Mouse (Mus musculus) MEL (cell line): ENCODE measurements at regions not wholly inside any gene's neighbourhood (a gene's known extent, or its start where the extent isn't known, plus 50 kb on each side); places are given as distances from the start of the nearest gene placed in this dataset.
A peak's percentile ranks its signal among the peaks of the same experiment; 100 is the strongest.

Experiments
- DNase-seq: peaks from one replicate; pipeline ENCODE4 v3.0.0; 2011; ENCODE audit warnings: low read depth, low spot score
- H3K27ac ChIP-seq: 2 replicates; pipeline ENCODE4 v1.5.1; 2012; ENCODE audit warnings: low read depth, mild to moderate bottlenecking, control low read depth, low read length, moderate library complexity; ENCODE audit not compliant: control insufficient read depth
- H3K27me3 ChIP-seq, 2 experiments: fragments of 150-350 bp in 1 of 2; sonication (generic) in 1 of 2; 2 replicates each; pipeline ENCODE4 v1.6.1; 2012; ENCODE audit warnings: low read length in 2 of 2, mild to moderate bottlenecking in 2 of 2, improper control_type of control experiment in 1 of 2, moderate library complexity in 1 of 2; ENCODE audit not compliant: insufficient read depth in 2 of 2, control insufficient read depth in 1 of 2
- H3K36me3 ChIP-seq, 2 experiments: 2 replicates each; pipeline ENCODE4 v1.6.1; 2012 to 2014; ENCODE audit warnings: low read length in 2 of 2, improper control_type of control experiment in 1 of 2, inconsistent platforms in 1 of 2, mild to moderate bottlenecking in 1 of 2; ENCODE audit not compliant: insufficient read depth in 2 of 2, control insufficient read depth in 1 of 2
- H3K4me1 ChIP-seq, 2 experiments: fragments of 150-350 bp in 1 of 2; sonication (generic) in 1 of 2; 2 replicates each; pipeline ENCODE4 v1.6.1; 2012; ENCODE audit warnings: low read length in 2 of 2, improper control_type of control experiment in 1 of 2, mild to moderate bottlenecking in 1 of 2; ENCODE audit not compliant: insufficient read depth in 2 of 2, control insufficient read depth in 1 of 2
- H3K4me3 ChIP-seq, 2 experiments: fragments of 150-350 bp in 1 of 2; sonication (generic) in 1 of 2; 2 replicates each; pipeline ENCODE4 v1.5.1; 2012; ENCODE audit warnings: low read depth in 2 of 2, low read length in 2 of 2, mild to moderate bottlenecking in 2 of 2, moderate library complexity in 2 of 2, control low read depth in 1 of 2, improper control_type of control experiment in 1 of 2; ENCODE audit not compliant: control insufficient read depth in 1 of 2, insufficient read depth in 1 of 2
- H3K79me2 ChIP-seq: 2 replicates; pipeline ENCODE4 v1.6.1; 2012; ENCODE audit warnings: mild to moderate bottlenecking, low read length, moderate library complexity; ENCODE audit not compliant: control insufficient read depth, poor library complexity, insufficient read depth
- H3K9ac ChIP-seq: 2 replicates; pipeline ENCODE4 v1.6.1; 2012; ENCODE audit warnings: low read depth, mild to moderate bottlenecking, control low read depth, low read length, moderate library complexity; ENCODE audit not compliant: control insufficient read depth, poor library complexity, severe bottlenecking
- H3K9me3 ChIP-seq: fragments of 150-350 bp; sonication (generic); replicated peaks from 2 replicates; pipeline ENCODE4 v1.6.1; 2012; ENCODE audit warnings: mild to moderate bottlenecking, low read length, improper control_type of control experiment, moderate library complexity; ENCODE audit not compliant: insufficient read depth
- BHLHE40 ChIP-seq: IDR thresholded peaks from 2 replicates; pipeline ENCODE4 v1.6.1; 2012; ENCODE audit warnings: low read depth, mild to moderate bottlenecking, inconsistent platforms, low read length, improper control_type of control experiment, borderline replicate concordance
- CHD1 ChIP-seq: IDR thresholded peaks from 2 replicates; pipeline ENCODE4 v1.6.1; 2012; ENCODE audit warnings: low read depth, mild to moderate bottlenecking, inconsistent platforms, low read length, improper control_type of control experiment
- CHD2 ChIP-seq: IDR thresholded peaks from 2 replicates; pipeline ENCODE4 v1.6.1; 2011; ENCODE audit warnings: low read length, improper control_type of control experiment
- CTCF ChIP-seq, 3 experiments: IDR thresholded peaks in 2 of 3; conservative IDR thresholded peaks in 1 of 3; 2 replicates each; pipeline ENCODE4 v1.5.1; 2011 to 2012; ENCODE audit warnings: low read length in 3 of 3, low read depth in 2 of 3, mild to moderate bottlenecking in 2 of 3, improper control_type of control experiment in 1 of 3, inconsistent platforms in 1 of 3, mixed read lengths in 1 of 3, moderate library complexity in 1 of 3; ENCODE audit not compliant: control insufficient read depth in 1 of 3, insufficient read depth in 1 of 3, poor library complexity in 1 of 3, severe bottlenecking in 1 of 3
- E2F4 ChIP-seq: IDR thresholded peaks from 2 replicates; pipeline ENCODE4 v1.6.1; 2011; ENCODE audit warnings: low read depth, low read length, improper control_type of control experiment, borderline replicate concordance
- ELF1 ChIP-seq: IDR thresholded peaks from 2 replicates; pipeline ENCODE4 v1.6.1; 2014; ENCODE audit warnings: low read depth, mild to moderate bottlenecking, inconsistent platforms, low read length, improper control_type of control experiment, moderate library complexity
- EP300 ChIP-seq, 2 experiments: IDR thresholded peaks; 2 replicates each; pipeline ENCODE4 v1.6.1; 2011; ENCODE audit warnings: improper control_type of control experiment in 2 of 2, low read length in 2 of 2, low read depth in 1 of 2, mild to moderate bottlenecking in 1 of 2
- ETS1 ChIP-seq: IDR thresholded peaks from 2 replicates; pipeline ENCODE4 v1.6.1; 2012; ENCODE audit warnings: low read depth, mild to moderate bottlenecking, inconsistent platforms, low read length, improper control_type of control experiment, moderate library complexity
- GABPA ChIP-seq: IDR thresholded peaks from 2 replicates; pipeline ENCODE4 v1.6.1; 2012; ENCODE audit warnings: low read depth, mild to moderate bottlenecking, inconsistent platforms, low read length, improper control_type of control experiment, moderate library complexity
- GATA1 ChIP-seq: IDR thresholded peaks from 2 replicates; pipeline ENCODE4 v1.6.1; 2011; ENCODE audit warnings: low read depth, low read length, improper control_type of control experiment
- HCFC1 ChIP-seq: IDR thresholded peaks from 2 replicates; pipeline ENCODE4 v1.6.1; 2012; ENCODE audit warnings: low read depth, mild to moderate bottlenecking, inconsistent platforms, low read length, improper control_type of control experiment, moderate library complexity
- JUND ChIP-seq: IDR thresholded peaks from 2 replicates; pipeline ENCODE4 v1.6.1; 2011; ENCODE audit warnings: low read depth, mild to moderate bottlenecking, improper control_type of control experiment, low read length
- KAT2A ChIP-seq: conservative IDR thresholded peaks from 2 replicates; pipeline ENCODE4 v1.6.1; 2012; ENCODE audit warnings: low read depth, low read length, improper control_type of control experiment, inconsistent platforms
- MAFK ChIP-seq: IDR thresholded peaks from 2 replicates; pipeline ENCODE4 v1.6.1; 2011; ENCODE audit warnings: low read depth, mild to moderate bottlenecking, low read length, improper control_type of control experiment, borderline replicate concordance
- MAX ChIP-seq: IDR thresholded peaks from 2 replicates; pipeline ENCODE4 v1.6.1; 2011; ENCODE audit warnings: low read length, improper control_type of control experiment
- MAZ ChIP-seq: IDR thresholded peaks from 2 replicates; pipeline ENCODE4 v1.6.1; 2012; ENCODE audit warnings: low read depth, mild to moderate bottlenecking, inconsistent platforms, low read length, improper control_type of control experiment
- MEF2A ChIP-seq: IDR thresholded peaks from 2 replicates; pipeline ENCODE4 v1.6.1; 2014; ENCODE audit warnings: low read depth, mild to moderate bottlenecking, inconsistent platforms, low read length, improper control_type of control experiment; ENCODE audit not compliant: poor library complexity, insufficient replicate concordance, severe bottlenecking; ENCODE audit errors: extremely low read depth
- MXI1 ChIP-seq: IDR thresholded peaks from 2 replicates; pipeline ENCODE4 v1.6.1; 2011; ENCODE audit warnings: mild to moderate bottlenecking, low read depth, low read length, improper control_type of control experiment
- MYB ChIP-seq: IDR thresholded peaks from 2 replicates; pipeline ENCODE4 v1.6.1; 2011; ENCODE audit warnings: mild to moderate bottlenecking, low read depth, low read length, improper control_type of control experiment
- MYC ChIP-seq: IDR thresholded peaks from 2 replicates; pipeline ENCODE4 v1.6.1; 2011; ENCODE audit warnings: low read depth, mild to moderate bottlenecking, low read length, improper control_type of control experiment, moderate library complexity
- NELFE ChIP-seq: IDR thresholded peaks from 2 replicates; pipeline ENCODE4 v1.6.1; 2011; ENCODE audit warnings: low read depth, low read length, improper control_type of control experiment
- NRF1 ChIP-seq: IDR thresholded peaks from 2 replicates; pipeline ENCODE4 v1.6.1; 2014; ENCODE audit warnings: low read depth, mild to moderate bottlenecking, inconsistent platforms, low read length, improper control_type of control experiment, moderate library complexity; ENCODE audit not compliant: poor library complexity, insufficient read depth, severe bottlenecking
- POLR2A ChIP-seq, 2 experiments: IDR thresholded peaks; 2 replicates each; pipeline ENCODE4 v1.6.1; 2011 to 2012; ENCODE audit warnings: low read length in 2 of 2, mild to moderate bottlenecking in 2 of 2, control low read depth in 1 of 2, improper control_type of control experiment in 1 of 2, low read depth in 1 of 2, moderate library complexity in 1 of 2; ENCODE audit not compliant: control insufficient read depth in 1 of 2, insufficient read depth in 1 of 2, poor library complexity in 1 of 2
- POLR2AphosphoS2 ChIP-seq: IDR thresholded peaks from 2 replicates; pipeline ENCODE4 v1.6.1; 2011; ENCODE audit warnings: low read length, improper control_type of control experiment
- POLR2AphosphoS5 ChIP-seq: IDR thresholded peaks from 2 replicates; pipeline ENCODE4 v1.6.1; 2012; ENCODE audit warnings: low read depth, borderline replicate concordance, mild to moderate bottlenecking, inconsistent platforms, low read length, moderate library complexity, mixed read lengths
- RAD21 ChIP-seq: IDR thresholded peaks from 2 replicates; pipeline ENCODE4 v1.6.1; 2011; ENCODE audit warnings: mild to moderate bottlenecking, low read depth, low read length, improper control_type of control experiment
- RCOR1 ChIP-seq: IDR thresholded peaks from 2 replicates; pipeline ENCODE4 v1.6.1; 2012; ENCODE audit warnings: low read depth, mild to moderate bottlenecking, inconsistent platforms, low read length, improper control_type of control experiment
- SIN3A ChIP-seq: IDR thresholded peaks from 2 replicates; pipeline ENCODE4 v1.6.1; 2012; ENCODE audit warnings: low read length, improper control_type of control experiment, inconsistent platforms
- TAL1 ChIP-seq: IDR thresholded peaks from 2 replicates; pipeline ENCODE4 v1.6.1; 2012; ENCODE audit warnings: mild to moderate bottlenecking, inconsistent platforms, low read length, moderate library complexity, mixed read lengths
- TBP ChIP-seq: IDR thresholded peaks from 2 replicates; pipeline ENCODE4 v1.8.0; 2011; ENCODE audit warnings: low read depth, low read length, improper control_type of control experiment
- TCF12 ChIP-seq: IDR thresholded peaks from 2 replicates; pipeline ENCODE4 v1.6.1; 2014; ENCODE audit warnings: low read depth, mild to moderate bottlenecking, inconsistent platforms, low read length, improper control_type of control experiment, moderate library complexity
- UBTF ChIP-seq: IDR thresholded peaks from 2 replicates; pipeline ENCODE4 v1.6.1; 2012; ENCODE audit warnings: low read depth, mild to moderate bottlenecking, inconsistent platforms, low read length, improper control_type of control experiment, moderate library complexity, borderline replicate concordance; ENCODE audit not compliant: insufficient read depth
- USF1 ChIP-seq: IDR thresholded peaks from 2 replicates; pipeline ENCODE4 v1.6.1; 2014; ENCODE audit warnings: low read depth, mild to moderate bottlenecking, inconsistent platforms, low read length, improper control_type of control experiment, moderate library complexity
- USF2 ChIP-seq, 2 experiments: IDR thresholded peaks; 2 replicates each; pipeline ENCODE4 v1.6.1; 2011 to 2012; ENCODE audit warnings: improper control_type of control experiment in 2 of 2, low read length in 2 of 2, borderline replicate concordance in 1 of 2, inconsistent platforms in 1 of 2, low read depth in 1 of 2, mild to moderate bottlenecking in 1 of 2; ENCODE audit not compliant: insufficient read depth in 1 of 2
- ZC3H11A ChIP-seq: IDR thresholded peaks from 2 replicates; pipeline ENCODE4 v1.6.1; 2012; ENCODE audit warnings: low read depth, mild to moderate bottlenecking, inconsistent platforms, low read length, improper control_type of control experiment
- ZKSCAN1 ChIP-seq: IDR thresholded peaks from 2 replicates; pipeline ENCODE4 v1.6.1; 2012; ENCODE audit warnings: low read depth, mild to moderate bottlenecking, inconsistent platforms, low read length, improper control_type of control experiment, moderate library complexity
- ZMIZ1 ChIP-seq: IDR thresholded peaks from 2 replicates; pipeline ENCODE4 v1.6.1; 2012; ENCODE audit warnings: low read depth, mild to moderate bottlenecking, inconsistent platforms, low read length, improper control_type of control experiment, moderate library complexity
- ZNF384 ChIP-seq: IDR thresholded peaks from 2 replicates; pipeline ENCODE4 v1.6.1; 2012; ENCODE audit warnings: low read depth, mild to moderate bottlenecking, inconsistent platforms, low read length, improper control_type of control experiment

GRCm38 (mm10) chrX:121533360-121533759 is 863.8 kb downstream of the Nap1l3 start:
- peak overlapping the region; percentile 55 for H3K27ac ChIP-seq
- TF ChIP-seq ELF1 (no peak), EP300 (IDR thresholded peaks at IDR 0.05; ENCODE audit: low read depth in 1 of 2, low read length in 2 of 2) (peak; percentile 84 to 86), MYB (peak; percentile 48; the same call in 1 of the 2 replicates), ZKSCAN1 (no peak), ZNF384 (no peak), JUND (peak; percentile 85), CTCF (IDR thresholded peaks at IDR 0.05 in 2 of 3, conservative IDR thresholded peaks at IDR 0.05 in 1 of 3; ENCODE audit: control insufficient read depth in 1 of 3, insufficient read depth in 1 of 3, low read depth in 2 of 3, low read length in 3 of 3, poor library complexity in 1 of 3, severe bottlenecking in 1 of 3) (peak in 1 of 3 experiments; percentile 12; a peak in 1 of 6 replicates), NRF1 (no peak), NELFE (no peak), USF2 (IDR thresholded peaks at IDR 0.05; ENCODE audit: borderline replicate concordance in 1 of 2, insufficient read depth in 1 of 2, low read depth in 1 of 2, low read length in 2 of 2) (no peak), POLR2AphosphoS5 (no peak), USF1 (no peak), GABPA (no peak), GATA1 (peak; percentile 81), BHLHE40 (0 out of 2 replicates have a peak, but pooled peaks have one; percentile 18), CHD2 (no peak), E2F4 (no peak), RAD21 (no peak), RCOR1 (peak; percentile 49), ZMIZ1 (no peak), SIN3A (0 out of 2 replicates have a peak, but pooled peaks have one; percentile 4), POLR2AphosphoS2 (no peak), TAL1 (peak; percentile 38), UBTF (no peak), MAFK (no peak), POLR2A (IDR thresholded peaks at IDR 0.05; ENCODE audit: control insufficient read depth in 1 of 2, insufficient read depth in 1 of 2, low read depth in 1 of 2, low read length in 2 of 2, poor library complexity in 1 of 2) (no peak), MYC (no peak), TBP (no peak), MAZ (no peak), CHD1 (no peak), MXI1 (no peak), TCF12 (peak; percentile 63; the same call in 1 of the 2 replicates), MEF2A (no peak), ETS1 (peak; percentile 96), ZC3H11A (no peak), MAX (no peak), HCFC1 (no peak), KAT2A (no peak)

More at GRCm38 (mm10) chrX:121533360-121533759, 863.8 kb downstream of the Nap1l3 start:
- H3K27me3 ChIP-seq = no peaks in the 10 kb centered on the region
- no peaks in the 10 kb centered on the region for H3K79me2 ChIP-seq
- H3K36me3 ChIP-seq = peaks cover 0 to 18% of the 10 kb centered on the region in 2 experiments; a peak in 2 of 4 replicates
- DNase-seq = peak; percentile 93
- H3K9ac ChIP-seq = no peak overlapping the region
- peaks cover 4 to 15% of the 10 kb centered on the region in 2 experiments for H3K4me1 ChIP-seq
- no peak overlapping the region for H3K4me3 ChIP-seq
- H3K9me3 ChIP-seq = no peaks in the 10 kb centered on the region
